Mouse (Mus musculus) liver, adult 2 months (tissue): ENCODE results near the gene Cdk12.

Experiments
- CTCF ChIP-seq: fragments of 200-500 bp; IDR thresholded peaks from 2 replicates; pipeline ENCODE4 v1.5.1; 2011; ENCODE audit warnings: low read depth, low read length, control low read depth
- POLR2A ChIP-seq: fragments of 200-500 bp; IDR thresholded peaks from 2 replicates; pipeline ENCODE4 v1.6.1; 2011; ENCODE audit warnings: low read length, control low read depth; ENCODE audit not compliant: insufficient read depth; ENCODE audit errors: extremely low read depth

GRCm38 (mm10) chr11:98296277-98296676, 93.4 kb downstream of the Cdk12 start:
- peak; percentile 60; the same call in 1 of the 2 replicates for TF ChIP-seq CTCF
- TF ChIP-seq POLR2A, result no peak
